Mouse (Mus musculus): ENCODE data around the gene Smyd3. TPM values are rescaled to one million over a fixed set of nuclear protein-coding genes. Genes with fewer than 3 reads are reported as not detected.
A peak's percentile ranks its signal among the peaks of the same experiment; 100 is the strongest.

Gene Smyd3
- total and polyA plus RNA-seq, 2 experiments from 2014 or later = 15.8 to 28.4 TPM

DNA sequence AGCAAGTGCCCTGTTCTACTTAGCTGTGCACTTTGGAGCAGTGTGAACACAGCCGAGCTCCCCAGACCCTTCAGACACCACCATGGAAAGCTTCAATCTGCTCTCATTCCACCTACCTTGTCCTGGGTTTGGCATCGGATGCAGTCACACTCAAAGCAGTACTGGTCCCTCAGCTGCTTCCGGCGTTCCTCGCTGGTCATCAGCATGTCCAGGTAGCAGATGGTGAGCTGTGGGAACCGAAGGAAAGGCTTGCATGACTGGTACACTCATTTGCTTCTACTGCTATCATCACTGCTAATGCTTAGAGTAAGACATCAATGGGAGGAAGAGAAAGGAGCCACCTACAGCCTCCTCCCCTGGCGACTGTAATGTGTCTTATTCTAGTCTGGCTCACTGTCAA is 431.6 kb downstream of the Smyd3 start:
- 96% methylated on average over 7 of the region's 7 CpGs for WGBS
- TF ChIP-seq CTCF (IDR thresholded peaks at IDR 0.05) = no peak
- DNase-seq (ENCODE audit: low spot score) = no peak
- Histone ChIP-seq H3K4me2 (ENCODE audit: low read depth, low read length, poor library complexity, severe bottlenecking) (no peak overlapping the region), H3K27ac (ENCODE audit: low read depth, low read length) (no peak overlapping the region), H3K9ac (replicated peaks; ENCODE audit: low read length, poor library complexity, severe bottlenecking) (no peak overlapping the region), H3K36me3 (ENCODE audit: insufficient read depth, low read length) (no peaks in the 10 kb centered on the region), H3K27me3 (ENCODE audit: insufficient read depth, low read length) (no peaks in the 10 kb centered on the region), H3K4me3 (ENCODE audit: low read depth, low read length) (no peak overlapping the region), H3K4me1 (ENCODE audit: insufficient read depth, low read length) (no peaks in the 10 kb centered on the region), H3K9me3 (ENCODE audit: low read length) (no peaks in the 10 kb centered on the region)
- ATAC-seq (ENCODE audit: low FRiP score) = no peak

DNA sequence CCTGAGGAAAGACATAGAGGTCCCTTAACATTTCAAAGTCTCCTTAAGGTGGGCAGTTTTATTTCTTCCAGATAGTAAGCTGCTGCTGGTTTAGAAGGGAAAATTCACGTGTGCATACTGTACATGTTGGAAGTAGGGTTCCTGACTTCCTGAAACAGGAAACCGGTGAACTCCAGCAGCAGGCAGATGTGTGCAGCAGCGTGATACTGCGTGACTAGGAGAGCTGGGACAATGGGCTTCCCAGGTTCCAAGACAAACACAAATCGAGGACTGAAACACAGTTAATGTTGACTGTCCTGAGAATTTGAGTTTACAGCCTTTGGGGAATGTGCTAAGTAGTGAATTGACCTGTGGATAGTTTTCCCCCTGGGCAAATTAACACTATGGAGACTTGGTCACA is 434.7 kb downstream of the Smyd3 start:
- no peak overlapping the region for H3K27ac ChIP-seq (ENCODE audit: low read depth, low read length)
- DNase-seq (ENCODE audit: low spot score) (no peak), ATAC-seq (ENCODE audit: low FRiP score) (no peak)
- H3K4me1 ChIP-seq (ENCODE audit: insufficient read depth, low read length) = no peaks in the 10 kb centered on the region
- no peak overlapping the region for H3K4me3 ChIP-seq (ENCODE audit: low read depth, low read length)
- 80% methylated on average over 5 of the region's 5 CpGs for WGBS
- no peaks in the 10 kb centered on the region for H3K27me3 ChIP-seq (ENCODE audit: insufficient read depth, low read length)
- no peaks in the 10 kb centered on the region for H3K9me3 ChIP-seq (ENCODE audit: low read length)
- H3K9ac ChIP-seq (replicated peaks; ENCODE audit: low read length, poor library complexity, severe bottlenecking) = no peak overlapping the region
- no peak for TF ChIP-seq CTCF (IDR thresholded peaks at IDR 0.05)
- H3K4me2 ChIP-seq (ENCODE audit: low read depth, low read length, poor library complexity, severe bottlenecking) = no peak overlapping the region
- no peaks in the 10 kb centered on the region for H3K36me3 ChIP-seq (ENCODE audit: insufficient read depth, low read length)

DNA sequence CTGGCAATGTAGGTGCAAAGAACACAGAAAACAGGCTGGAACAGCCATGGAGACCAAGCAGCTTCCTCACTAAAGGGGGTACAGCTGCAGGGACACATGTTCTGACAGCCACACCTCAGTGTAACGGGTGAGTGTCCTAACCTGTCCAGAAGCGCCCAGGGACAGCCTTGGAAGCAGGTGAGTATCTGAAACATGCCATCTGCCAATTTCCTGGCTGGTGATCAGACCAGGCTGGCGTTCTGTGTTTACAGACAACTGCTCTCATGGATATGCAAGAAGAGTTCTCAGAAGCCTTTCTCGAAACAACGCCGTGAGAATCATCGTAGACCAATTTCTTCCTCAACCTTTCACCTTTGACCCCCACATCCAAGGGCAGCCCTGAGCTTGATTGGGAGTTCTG is 444.0 kb downstream of the Smyd3 start:
- DNase-seq (ENCODE audit: low spot score) = no peak
- H3K4me3 ChIP-seq (ENCODE audit: low read depth, low read length) = no peak overlapping the region

DNA sequence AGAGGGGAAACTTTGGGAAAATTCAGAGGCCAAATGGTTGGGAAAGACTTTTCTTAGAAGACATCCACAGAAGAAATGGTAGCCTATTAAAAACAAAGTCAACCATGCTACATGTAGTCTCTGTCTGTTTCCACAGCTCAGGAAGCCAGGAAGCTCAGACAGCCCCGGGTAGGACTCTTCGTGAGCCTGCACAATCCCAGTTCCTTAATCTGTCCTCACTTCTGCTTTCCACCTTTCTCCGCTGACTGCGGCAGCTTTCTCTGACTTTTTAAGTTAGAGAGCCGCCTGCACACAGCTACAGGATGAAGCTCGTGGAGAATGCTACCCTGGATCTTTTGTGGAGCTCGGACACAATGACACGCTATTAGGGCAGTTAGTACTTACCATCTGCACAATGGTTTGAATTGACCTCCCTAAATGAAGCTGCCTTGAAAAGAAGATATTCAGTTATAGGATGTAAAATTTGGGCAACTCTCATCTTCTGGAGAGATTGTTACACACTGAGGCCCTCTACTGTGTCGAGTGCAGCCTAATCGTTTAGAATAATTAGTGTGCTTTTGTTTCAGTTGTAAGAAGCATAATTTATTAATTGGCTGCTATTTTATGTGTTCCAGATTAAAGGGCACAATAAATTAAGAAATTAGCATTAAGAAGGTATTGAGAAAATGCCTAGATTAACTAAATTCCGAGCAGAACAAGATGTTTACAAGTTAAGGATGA is 444.7 kb downstream of the Smyd3 start:
- TF ChIP-seq CTCF (IDR thresholded peaks at IDR 0.05) = peak; percentile 33; the same call in 1 of the 2 replicates
- no peak overlapping the region for H3K9ac ChIP-seq (replicated peaks; ENCODE audit: low read length, poor library complexity, severe bottlenecking)
- no peak overlapping the region for H3K27ac ChIP-seq (ENCODE audit: low read depth, low read length)
- 0 out of 2 replicates have a peak, but pooled peaks cover 4% of the 10 kb centered on the region for H3K27me3 ChIP-seq (ENCODE audit: insufficient read depth, low read length)
- H3K4me1 ChIP-seq (ENCODE audit: insufficient read depth, low read length) = no peaks in the 10 kb centered on the region
- H3K9me3 ChIP-seq (ENCODE audit: low read length) = no peaks in the 10 kb centered on the region
- no peak for DNase-seq (ENCODE audit: low spot score)
- ATAC-seq (ENCODE audit: low FRiP score) = no peak
- no peak overlapping the region for H3K4me3 ChIP-seq (ENCODE audit: low read depth, low read length)
- no peaks in the 10 kb centered on the region for H3K36me3 ChIP-seq (ENCODE audit: insufficient read depth, low read length)
- no peak overlapping the region for H3K4me2 ChIP-seq (ENCODE audit: low read depth, low read length, poor library complexity, severe bottlenecking)
- 57% methylated on average over 11 of the region's 11 CpGs for WGBS

More for the DNA sequence above, 444.0 kb downstream of the Smyd3 start:
- no peaks in the 10 kb centered on the region for H3K4me1 ChIP-seq (ENCODE audit: insufficient read depth, low read length)
- no peaks in the 10 kb centered on the region for H3K9me3 ChIP-seq (ENCODE audit: low read length)
- no peak overlapping the region for H3K27ac ChIP-seq (ENCODE audit: low read depth, low read length)
- H3K4me2 ChIP-seq (ENCODE audit: low read depth, low read length, poor library complexity, severe bottlenecking) = no peak overlapping the region
- TF ChIP-seq CTCF (IDR thresholded peaks at IDR 0.05) = no peak
- 0 out of 2 replicates have a peak, but pooled peaks cover 4% of the 10 kb centered on the region for H3K27me3 ChIP-seq (ENCODE audit: insufficient read depth, low read length)
- no peak overlapping the region for H3K9ac ChIP-seq (replicated peaks; ENCODE audit: low read length, poor library complexity, severe bottlenecking)
- ATAC-seq (ENCODE audit: low FRiP score) = no peak
- WGBS = 92% methylated on average over 7 of the region's 7 CpGs
- no peaks in the 10 kb centered on the region for H3K36me3 ChIP-seq (ENCODE audit: insufficient read depth, low read length)

DNA sequence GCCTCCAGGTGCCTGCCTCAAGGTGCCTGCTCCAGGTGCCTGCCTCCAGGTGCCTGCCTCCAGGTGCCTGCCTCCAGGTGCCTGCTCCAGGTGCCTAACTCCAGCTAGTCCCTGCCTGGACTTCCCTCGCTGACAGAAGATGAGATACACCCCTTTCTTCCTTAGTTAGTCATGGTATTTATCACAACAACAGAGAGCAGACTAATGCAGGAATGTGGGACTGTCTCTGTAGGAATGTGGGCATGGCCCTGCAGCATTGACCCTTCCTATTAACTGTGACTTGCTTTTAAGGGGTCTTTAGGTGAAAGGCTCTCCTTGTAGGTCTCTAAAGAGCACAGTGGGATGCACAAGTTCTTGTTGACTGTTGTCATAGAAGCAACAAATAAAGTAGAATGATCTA is 445.4 kb downstream of the Smyd3 start:
- Histone ChIP-seq H3K4me1 (ENCODE audit: insufficient read depth, low read length) (no peaks in the 10 kb centered on the region), H3K4me2 (ENCODE audit: low read depth, low read length, poor library complexity, severe bottlenecking) (no peak overlapping the region), H3K27me3 (ENCODE audit: insufficient read depth, low read length) (0 out of 2 replicates have a peak, but pooled peaks cover 4% of the 10 kb centered on the region), H3K36me3 (ENCODE audit: insufficient read depth, low read length) (no peaks in the 10 kb centered on the region), H3K9ac (replicated peaks; ENCODE audit: low read length, poor library complexity, severe bottlenecking) (no peak overlapping the region), H3K27ac (ENCODE audit: low read depth, low read length) (no peak overlapping the region), H3K4me3 (ENCODE audit: low read depth, low read length) (no peak overlapping the region), H3K9me3 (ENCODE audit: low read length) (no peaks in the 10 kb centered on the region)
- TF ChIP-seq CTCF (IDR thresholded peaks at IDR 0.05) = no peak
- ATAC-seq (ENCODE audit: low FRiP score) (no peak), DNase-seq (ENCODE audit: low spot score) (no peak)
- 42% methylated on average over 1 of the region's 1 CpGs for WGBS

DNA sequence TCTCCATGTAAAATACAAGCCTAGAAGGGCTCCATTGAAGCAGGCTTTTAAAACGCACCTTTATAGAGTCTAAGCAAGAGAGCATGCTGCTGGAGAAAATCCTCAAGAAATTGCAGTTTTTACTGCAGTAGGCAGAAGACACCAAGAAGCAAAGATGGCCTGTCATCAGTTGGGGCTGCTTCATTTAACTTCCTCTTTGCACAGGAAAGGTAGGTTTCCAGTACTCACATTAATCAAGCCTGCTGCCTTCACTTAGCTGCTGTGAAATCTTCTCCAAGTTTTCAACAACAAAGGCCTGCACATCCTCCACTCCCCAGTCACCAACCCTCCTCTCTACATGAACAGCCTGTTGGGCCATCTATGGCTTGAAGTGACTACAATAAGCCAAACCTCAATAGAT is 448.9 kb downstream of the Smyd3 start:
- no peak for TF ChIP-seq CTCF (IDR thresholded peaks at IDR 0.05)
- Histone ChIP-seq H3K27ac (ENCODE audit: low read depth, low read length) (no peak overlapping the region), H3K9ac (replicated peaks; ENCODE audit: low read length, poor library complexity, severe bottlenecking) (no peak overlapping the region), H3K27me3 (ENCODE audit: insufficient read depth, low read length) (no peaks in the 10 kb centered on the region), H3K4me3 (ENCODE audit: low read depth, low read length) (no peak overlapping the region), H3K4me1 (ENCODE audit: insufficient read depth, low read length) (no peaks in the 10 kb centered on the region), H3K36me3 (ENCODE audit: insufficient read depth, low read length) (no peaks in the 10 kb centered on the region), H3K4me2 (ENCODE audit: low read depth, low read length, poor library complexity, severe bottlenecking) (no peak overlapping the region), H3K9me3 (ENCODE audit: low read length) (no peaks in the 10 kb centered on the region)
- DNase-seq (ENCODE audit: low spot score) (no peak), ATAC-seq (ENCODE audit: low FRiP score) (no peak)
- WGBS = 93% methylated on average over 1 of the region's 1 CpGs

All from midbrain, postnatal 0 days (tissue).